In the genomic region with DNA sequence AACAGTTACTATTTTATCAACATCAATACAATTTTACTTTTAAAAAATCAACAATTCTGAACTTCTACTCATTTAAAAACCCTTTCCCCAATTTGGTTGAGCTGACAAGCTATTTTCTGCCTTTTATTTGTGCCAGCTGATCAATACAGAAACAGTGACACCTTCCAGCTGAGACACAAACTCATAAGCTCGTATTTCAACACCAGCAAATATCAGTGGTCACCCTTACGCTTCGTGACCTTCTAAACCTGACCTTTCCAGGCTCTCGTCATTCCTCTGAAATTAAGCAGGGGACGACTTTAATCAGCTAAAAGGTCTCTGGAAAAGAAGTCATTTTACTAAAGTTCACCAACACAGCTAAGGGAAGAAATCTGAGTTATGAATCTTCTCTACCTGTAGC, we compare ENCODE assay signal across 18 mouse cellular contexts.
"Had no signal": no experiment of that assay in that cellular context is flagged by ENCODE, and none has a peak within 500 bp of the region (broad histone marks: within the 10 kb centered on the region; RNA-seq: fewer than 3 reads in every experiment).

No protein-coding gene starts in this region.

- DNase-seq: lung, embryonic 14.5 days; lung, postnatal 10 days; lung, postnatal 4 days; midbrain, embryonic 14.5 days; retina, postnatal 1 day; right cerebral cortex, adult 18-20 months; right cerebral cortex, postnatal 25 days; right cerebral cortex, postnatal 4 days; spleen, adult 18-20 months; thymus, adult 18-20 months; thymus, postnatal 14 days; thymus, postnatal 36 days had no signal

- H3K27me3 ChIP-seq: midbrain, embryonic 12.5 days; neural tube, embryonic 13.5 days; neural tube, embryonic 15.5 days had no signal

- ATAC-seq: midbrain, embryonic 16.5 days had no signal

- H3K9me3 ChIP-seq: midbrain, embryonic 10.5 days; midbrain, embryonic 12.5 days; neural tube, embryonic 13.5 days; neural tube, embryonic 15.5 days had no signal

- H3K27ac ChIP-seq: midbrain, embryonic 10.5 days; midbrain, embryonic 12.5 days; neural tube, embryonic 13.5 days; neural tube, embryonic 15.5 days had no signal

- H3K4me3 ChIP-seq: midbrain, embryonic 10.5 days; midbrain, embryonic 12.5 days; myocyte; neural tube, embryonic 13.5 days; neural tube, embryonic 15.5 days had no signal

- H3K4me2 ChIP-seq: lung, embryonic 14.5 days; midbrain, embryonic 12.5 days; neural tube, embryonic 13.5 days; neural tube, embryonic 15.5 days had no signal

- H3K9ac ChIP-seq: lung, embryonic 14.5 days; midbrain, embryonic 12.5 days; neural tube, embryonic 13.5 days; neural tube, embryonic 15.5 days had no signal

- H3K4me1 ChIP-seq: midbrain, embryonic 12.5 days; neural tube, embryonic 13.5 days; neural tube, embryonic 15.5 days had no signal
